Mouse (Mus musculus): ENCODE measurements around the gene Tle3.

Gene Tle3

DNA sequence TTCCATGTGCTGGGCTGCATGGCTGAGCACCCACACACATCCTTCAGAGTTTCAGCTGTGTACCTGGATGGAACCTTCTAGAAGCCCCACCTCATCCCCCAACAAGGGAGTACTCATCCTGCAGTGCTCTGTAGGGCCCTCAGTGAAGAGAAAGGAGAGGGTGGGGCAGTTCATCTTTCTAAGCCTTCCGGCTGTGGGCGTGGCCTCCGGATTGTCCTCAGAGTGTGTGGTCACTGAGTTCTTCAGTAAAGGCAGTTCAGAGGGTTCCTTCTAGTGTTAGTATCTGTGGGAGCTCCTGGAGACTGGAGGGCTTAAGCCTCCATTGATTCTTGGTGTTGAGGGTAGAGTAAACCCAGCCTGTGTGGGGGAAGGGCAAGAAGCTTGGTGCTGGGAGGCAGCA lies 22.9 kb downstream of the Tle3 start:
- in situ Hi-C loops (cut with MboI, MseI): no loop called here

DNA sequence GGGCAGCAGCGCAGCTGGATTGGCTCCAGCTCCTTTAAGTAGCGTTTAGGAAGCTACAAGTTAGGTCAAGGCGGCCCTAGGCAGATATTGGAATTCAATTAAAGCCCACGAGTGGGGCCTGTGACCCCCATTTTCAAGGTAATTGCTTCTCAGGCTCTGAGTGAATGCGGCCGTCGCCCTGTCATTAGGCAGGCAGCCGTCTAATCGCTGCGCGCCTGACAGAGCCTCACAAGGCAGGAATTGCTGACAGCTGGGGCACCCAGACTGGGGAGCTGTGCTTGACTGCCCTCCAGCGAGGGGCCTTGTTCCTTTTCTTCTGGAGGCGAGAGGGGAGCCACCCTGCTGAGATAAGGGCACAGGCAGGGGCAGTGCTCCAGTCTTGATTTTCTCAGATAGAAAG lies 24.3 kb downstream of the Tle3 start:
- in situ Hi-C loops (cut with MboI, MseI): no loop called here

DNA sequence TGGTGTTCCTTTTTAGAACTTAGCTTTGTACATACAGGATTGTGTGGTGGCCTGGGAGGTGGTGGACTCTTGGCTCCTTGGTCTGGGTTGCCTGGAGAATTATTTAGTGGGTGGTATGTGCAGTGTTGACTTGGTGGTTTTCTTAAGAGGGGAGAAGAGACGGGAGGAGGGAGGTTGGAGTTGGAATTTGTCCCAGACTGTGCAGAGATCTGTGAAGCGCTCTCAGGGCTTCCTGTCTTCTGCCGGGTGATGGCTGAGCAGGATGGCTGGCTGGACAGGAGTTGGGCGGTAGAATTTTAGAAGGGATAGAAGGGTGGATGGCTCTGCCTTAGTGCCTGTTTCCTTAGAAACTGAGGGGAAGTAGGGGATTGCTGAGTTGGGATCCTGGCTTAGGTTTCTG lies 25.0 kb downstream of the Tle3 start:
- in situ Hi-C loops (cut with MboI, MseI): no loop called here

- in situ Hi-C loops (cut with MboI, MseI): no loop called here
These were observed 26.0 kb downstream of the Tle3 start for GRCm38 (mm10) chr9:61398160-61398559.

- in situ Hi-C loops (cut with MboI, MseI): no loop called here
These were observed 28.0 kb downstream of the Tle3 start for GRCm38 (mm10) chr9:61400132-61400531.

DNA sequence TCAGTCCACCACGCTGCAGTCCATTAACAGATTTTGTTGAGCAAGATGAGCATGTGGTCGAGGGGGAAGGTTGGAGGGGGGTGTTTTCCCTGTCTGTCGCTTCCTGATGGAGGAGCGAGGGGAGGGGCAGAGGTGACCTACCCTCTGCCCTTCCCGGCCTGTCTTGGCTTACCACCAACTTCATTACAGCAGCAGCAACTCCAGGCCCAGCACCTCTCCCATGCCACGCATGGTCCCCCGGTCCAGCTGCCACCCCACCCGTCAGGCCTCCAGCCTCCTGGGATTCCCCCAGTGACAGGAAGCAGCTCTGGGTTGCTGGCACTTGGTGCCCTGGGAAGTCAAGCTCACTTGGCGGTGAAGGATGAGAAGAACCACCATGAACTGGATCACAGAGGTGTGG lies 29.5 kb downstream of the Tle3 start:
- in situ Hi-C loops (cut with MboI, MseI): no loop called here

DNA sequence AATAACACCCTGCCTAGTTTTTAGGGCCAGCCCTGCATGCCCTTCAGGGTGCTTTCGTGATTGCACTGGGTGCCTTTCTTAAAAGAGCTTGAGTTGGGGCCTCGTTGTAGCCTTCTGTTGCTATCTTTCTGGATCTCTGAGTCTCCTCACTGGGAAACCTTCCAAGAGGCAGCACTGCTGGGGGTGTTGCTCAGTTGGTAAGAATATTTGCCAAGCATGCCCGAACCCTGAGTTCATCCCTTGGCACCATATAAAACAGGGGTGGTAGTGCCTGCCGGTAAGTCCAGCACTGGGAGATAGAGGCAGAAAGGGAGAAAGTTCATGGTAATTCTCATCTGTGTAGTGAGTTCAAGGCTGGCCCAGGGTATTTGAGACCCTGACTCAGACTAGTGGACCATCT lies 30.1 kb downstream of the Tle3 start:
- in situ Hi-C loops (cut with MboI, MseI): no loop called here

GRCm38 (mm10) chr9:61402716-61403115 lies 30.6 kb downstream of the Tle3 start:
- in situ Hi-C loops (cut with MboI, MseI): no loop called here

GRCm38 (mm10) chr9:61403866-61404614 lies 31.9 kb downstream of the Tle3 start:
- in situ Hi-C loops (cut with MboI, MseI): no loop called here

DNA sequence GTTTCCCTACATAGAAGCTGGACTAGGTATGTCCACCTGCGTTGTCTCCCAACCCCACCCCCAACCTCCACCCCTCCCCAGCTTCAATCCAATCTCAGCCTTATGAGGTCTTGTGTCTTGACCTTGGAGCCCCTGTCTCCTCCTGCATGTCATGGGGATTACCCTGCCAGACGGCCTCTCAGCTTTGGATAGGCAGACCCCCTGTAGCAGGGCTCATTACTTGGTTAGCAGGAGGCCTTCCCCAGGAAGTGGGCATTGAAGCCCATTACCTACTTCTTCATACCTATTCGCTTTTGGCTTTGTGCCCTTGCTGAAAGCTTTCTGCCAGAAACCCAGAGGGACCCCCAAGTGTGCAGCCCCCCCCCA lies 32.4 kb downstream of the Tle3 start:
- in situ Hi-C loops (cut with MboI, MseI): no loop called here

DNA sequence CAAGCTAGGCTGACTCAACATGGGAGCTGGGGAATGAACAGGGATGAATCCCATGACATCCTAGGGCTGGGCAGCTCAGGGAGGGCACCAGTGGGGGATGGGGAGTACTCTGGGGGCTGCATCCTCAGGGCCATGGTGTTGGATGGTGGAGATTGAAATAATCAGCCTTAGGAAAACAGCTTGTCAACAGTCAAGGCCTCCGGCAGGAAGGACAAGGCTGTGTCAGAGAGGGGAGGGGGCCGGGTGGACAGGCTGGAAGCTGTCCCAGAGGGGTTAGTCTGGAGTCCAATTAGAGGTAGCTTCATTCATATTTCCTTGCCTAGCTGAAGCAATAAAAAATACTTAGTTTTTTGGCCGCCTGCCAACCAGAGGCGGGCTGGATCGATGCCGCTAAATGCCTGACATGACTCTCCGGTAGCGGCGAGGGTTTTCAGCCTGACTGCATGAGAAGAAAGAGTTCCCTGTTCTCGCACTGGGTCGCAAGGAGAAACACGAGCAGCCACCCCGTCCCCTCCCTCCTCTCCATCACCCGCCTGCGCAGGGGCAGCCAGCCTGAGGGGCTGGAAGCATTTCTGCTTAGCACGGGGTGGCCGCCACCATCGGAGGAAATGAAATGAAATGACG lies 32.9 kb downstream of the Tle3 start:
- in situ Hi-C loops (cut with MboI, MseI): no loop called here

DNA sequence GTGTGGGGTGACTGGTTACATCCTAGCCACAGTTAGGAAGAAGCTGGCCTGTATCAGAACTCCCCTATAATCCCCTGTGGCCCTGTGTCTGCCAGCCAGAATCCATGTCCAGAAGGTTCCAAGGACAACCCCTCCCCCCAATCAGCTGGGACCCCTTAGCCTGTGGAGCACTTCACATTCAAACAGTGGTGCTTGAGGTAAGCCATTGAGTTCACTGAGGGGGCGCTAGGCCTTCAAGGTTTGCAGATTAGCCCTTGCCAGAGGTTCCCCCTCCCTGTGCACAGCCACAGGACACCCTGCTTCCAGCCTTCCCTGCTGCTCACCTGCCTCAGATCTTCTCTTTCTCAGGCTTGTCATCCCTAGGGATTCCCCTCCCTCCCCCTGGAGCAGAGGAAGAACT lies 34.2 kb downstream of the Tle3 start:
- in situ Hi-C loops (cut with MboI, MseI): no loop called here

- in situ Hi-C loops (cut with MboI, MseI): no loop called here
These were observed 36.9 kb downstream of the Tle3 start for GRCm38 (mm10) chr9:61409046-61409445.

DNA sequence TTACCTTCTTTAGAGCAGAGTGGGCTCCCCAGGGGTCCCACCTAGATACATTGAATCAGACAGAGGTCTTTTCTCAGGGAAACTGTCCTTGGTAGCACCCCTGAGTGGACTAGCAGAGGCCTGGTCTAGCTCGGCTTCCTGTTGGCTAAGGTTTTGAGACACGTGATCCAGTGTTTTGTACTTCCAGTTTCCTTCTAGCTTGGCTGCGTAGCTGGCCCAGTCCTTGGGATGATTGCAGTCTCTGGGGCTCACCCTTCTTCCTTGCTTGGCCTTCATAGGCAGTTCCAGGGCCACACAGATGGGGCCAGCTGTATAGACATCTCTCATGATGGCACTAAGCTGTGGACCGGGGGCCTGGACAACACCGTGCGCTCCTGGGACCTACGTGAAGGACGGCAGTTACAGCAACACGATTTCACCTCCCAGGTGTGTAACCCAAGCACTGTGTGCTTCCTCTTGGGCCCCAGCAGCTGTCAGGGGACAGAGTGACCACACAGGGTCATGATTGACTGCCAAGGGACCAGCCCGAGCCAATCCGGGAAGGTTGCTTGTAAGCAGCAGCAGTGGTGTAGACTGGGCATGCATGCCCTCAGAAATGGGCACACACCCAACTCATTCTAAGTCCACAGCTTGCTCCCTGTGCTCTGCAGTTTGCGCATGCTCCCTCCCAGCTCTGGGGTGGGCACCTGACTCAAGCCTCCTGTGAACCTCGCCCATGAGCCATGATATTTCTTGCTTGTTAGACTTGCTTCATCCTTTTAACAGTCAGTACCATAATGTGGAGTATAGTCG lies 41.7 kb downstream of the Tle3 start:
- in situ Hi-C loops (cut with MboI, MseI): no loop called here

DNA sequence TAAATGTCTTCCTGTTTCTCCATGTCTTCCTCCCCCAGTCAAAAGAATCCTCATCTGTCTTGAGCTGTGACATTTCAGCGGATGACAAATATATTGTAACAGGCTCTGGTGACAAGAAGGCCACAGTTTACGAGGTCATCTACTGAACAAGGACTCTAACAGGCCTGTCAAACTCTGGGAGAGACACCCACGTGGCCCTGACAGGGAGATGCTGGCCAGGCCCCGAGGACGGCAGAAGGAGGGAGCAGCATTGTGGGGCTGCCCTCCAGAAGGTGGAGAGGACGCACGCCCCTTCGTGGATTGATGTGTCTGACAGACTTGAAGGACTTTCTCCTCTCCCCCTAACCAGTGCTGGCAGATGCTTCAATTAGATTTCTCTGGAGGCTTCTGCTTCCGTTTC lies 44.4 kb downstream of the Tle3 start:
- in situ Hi-C loops (cut with MboI, MseI): no loop called here

GRCm38 (mm10) chr9:61421626-61422025 lies 49.5 kb downstream of the Tle3 start:
- in situ Hi-C loops (cut with MboI, MseI): no loop called here

GRCm38 (mm10) chr9:61424245-61424644 lies 52.1 kb downstream of the Tle3 start:
- in situ Hi-C loops (cut with MboI, MseI): no loop called here

GRCm38 (mm10) chr9:61426493-61426892 lies 54.3 kb downstream of the Tle3 start:
- in situ Hi-C loops (cut with MboI, MseI): no loop called here

GRCm38 (mm10) chr9:61427051-61427450 lies 54.9 kb downstream of the Tle3 start:
- in situ Hi-C loops (cut with MboI, MseI): no loop called here

DNA sequence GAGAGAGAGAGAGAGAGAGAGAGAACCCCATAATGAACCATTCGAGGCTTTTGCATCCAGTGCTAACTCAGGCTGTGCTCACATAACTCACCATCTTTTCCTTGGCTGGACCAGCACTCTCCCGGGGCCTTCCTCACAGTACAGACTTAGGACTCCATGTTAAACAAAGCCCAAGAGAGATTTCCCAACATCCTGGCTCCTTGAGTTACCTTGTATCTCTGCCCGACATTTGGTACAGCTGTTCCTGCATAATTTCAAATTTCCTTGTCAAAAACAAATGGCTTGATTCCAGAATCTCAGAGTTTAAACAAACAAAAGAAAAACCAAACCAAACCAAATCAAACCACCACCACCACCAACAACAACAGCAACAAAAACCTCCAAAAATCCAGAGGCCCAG lies 55.7 kb downstream of the Tle3 start:
- in situ Hi-C loops (cut with MboI, MseI): no loop called here

- in situ Hi-C loops (cut with MboI, MseI): no loop called here
These were observed 59.7 kb downstream of the Tle3 start for GRCm38 (mm10) chr9:61431830-61432229.

GRCm38 (mm10) chr9:61433206-61433605 lies 61.0 kb downstream of the Tle3 start:
- in situ Hi-C loops (cut with MboI, MseI): no loop called here

- in situ Hi-C loops (cut with MboI, MseI): no loop called here
These were observed 61.9 kb downstream of the Tle3 start for GRCm38 (mm10) chr9:61434062-61434461.

Data from T-helper 17 cell (primary cell).